Mouse (Mus musculus): Measurements from ENCODE around the gene Hist1h3g.
A peak's percentile ranks its signal among the peaks of the same experiment; 100 is the strongest.

The Hist1h3g gene

GRCm38 (mm10) chr13:23515281-23515680 lies 19.9 kb upstream of the Hist1h3g start:
- no peak for DNase-seq (ENCODE audit: inconsistent ontology term)

GRCm38 (mm10) chr13:23515826-23516620 lies 19.2 kb upstream of the Hist1h3g start:
- no peak for DNase-seq (ENCODE audit: inconsistent ontology term)

GRCm38 (mm10) chr13:23516822-23517602 lies 18.2 kb upstream of the Hist1h3g start:
- peak; percentile 87 for DNase-seq (ENCODE audit: inconsistent ontology term)

- peak; percentile 90 for DNase-seq (ENCODE audit: inconsistent ontology term)
Observed at GRCm38 (mm10) chr13:23517603-23518294, 17.5 kb upstream of the Hist1h3g start.

- no peak for DNase-seq (ENCODE audit: inconsistent ontology term)
Observed at GRCm38 (mm10) chr13:23518295-23518603, 17.0 kb upstream of the Hist1h3g start.

- DNase-seq (ENCODE audit: inconsistent ontology term): peak; percentile 72
Observed at GRCm38 (mm10) chr13:23518885-23519284, 16.3 kb upstream of the Hist1h3g start.

GRCm38 (mm10) chr13:23519416-23519815 lies 15.8 kb upstream of the Hist1h3g start:
- peak; percentile 80 for DNase-seq (ENCODE audit: inconsistent ontology term)

- peak; percentile 55 for DNase-seq (ENCODE audit: inconsistent ontology term)
Observed at GRCm38 (mm10) chr13:23521703-23522102, 13.5 kb upstream of the Hist1h3g start.

GRCm38 (mm10) chr13:23523976-23524375 lies 11.2 kb upstream of the Hist1h3g start:
- no peak for DNase-seq (ENCODE audit: inconsistent ontology term)

- DNase-seq (ENCODE audit: inconsistent ontology term): peak; percentile 62
Observed at GRCm38 (mm10) chr13:23524654-23525053, 10.6 kb upstream of the Hist1h3g start.

GRCm38 (mm10) chr13:23525901-23526300 lies 9.3 kb upstream of the Hist1h3g start:
- no peak for DNase-seq (ENCODE audit: inconsistent ontology term)

GRCm38 (mm10) chr13:23526312-23526711 lies 8.9 kb upstream of the Hist1h3g start:
- peak; percentile 80 for DNase-seq (ENCODE audit: inconsistent ontology term)

GRCm38 (mm10) chr13:23529005-23529404 lies 6.2 kb upstream of the Hist1h3g start:
- no peak for DNase-seq (ENCODE audit: inconsistent ontology term)

GRCm38 (mm10) chr13:23529480-23530165 lies 5.6 kb upstream of the Hist1h3g start:
- no peak for DNase-seq (ENCODE audit: inconsistent ontology term)

- DNase-seq (ENCODE audit: inconsistent ontology term): peak; percentile 82
Observed at GRCm38 (mm10) chr13:23530181-23530900, 4.9 kb upstream of the Hist1h3g start.

- DNase-seq (ENCODE audit: inconsistent ontology term): peak; percentile 97
Observed at GRCm38 (mm10) chr13:23530901-23531875, 4.0 kb upstream of the Hist1h3g start, which contains the start of gene Hist1h4h. Gene Hist1h4h (plus strand): TSS chr13:23531050.

GRCm38 (mm10) chr13:23532262-23533075 lies 2.8 kb upstream of the Hist1h3g start:
- DNase-seq (ENCODE audit: inconsistent ontology term): no peak

- peak; percentile 84 for DNase-seq (ENCODE audit: inconsistent ontology term)
Observed at GRCm38 (mm10) chr13:23533560-23534367, 1.5 kb upstream of the Hist1h3g start, which contains the start of gene Hist1h2af. Gene Hist1h2af (plus strand): TSS chr13:23533906.
